In genomic region chr7:28301616-28302433, GRCm38 (mm10) we compare ENCODE assay signal across 9 mouse cellular contexts. TPM values are rescaled to one million over a fixed set of nuclear protein-coding genes. Genes with fewer than 3 reads are reported as not detected.
A peak's percentile ranks its signal among the peaks of the same experiment; 100 is the strongest.
DNase-seq lines count a peak whose midpoint lies in the region; ATAC-seq and TF ChIP-seq lines count a peak whose summit lies in the region.
"Had no signal": no experiment of that assay in that cellular context is flagged by ENCODE, and none has a peak within 500 bp of the region (broad histone marks: within the 10 kb centered on the region; RNA-seq: fewer than 3 reads in every experiment).

Gene Dll3, minus strand, starts transcription at chr7:28302238.

- peak within 1 kb of the TSS; percentile 54 for H3K4me2 ChIP-seq in embryonic facial prominence, embryonic 11.5 days (ENCODE audit: low read depth, low read length)
- H3K4me2 ChIP-seq in heart, postnatal 0 days (ENCODE audit: low read depth, low read length): peak within 1 kb of the TSS; percentile 49

- H3K4me3 ChIP-seq in ES-E14 (ENCODE audit: insufficient read depth in 1 of 2, low read depth in 1 of 2, low read length in 2 of 2, poor library complexity in 1 of 2, severe bottlenecking in 1 of 2): peak within 1 kb of the TSS; percentile 55
- peak within 1 kb of the TSS; percentile 28 for H3K4me3 ChIP-seq in embryonic facial prominence, embryonic 11.5 days (ENCODE audit: low read depth, low read length)
- peak within 1 kb of the TSS; percentile 25 for H3K4me3 ChIP-seq in heart, postnatal 0 days (ENCODE audit: low read depth, low read length)

- H3K4me1 ChIP-seq in ES-E14 (ENCODE audit: control insufficient read depth in 2 of 2, insufficient read depth in 2 of 2, low read length in 2 of 2, poor library complexity in 1 of 2): peaks cover 0 to 7% of the 10 kb centered on the region in 2 experiments; a peak in 2 of 4 replicates
- peaks cover 5% of the 10 kb centered on the region for H3K4me1 ChIP-seq in embryonic facial prominence, embryonic 11.5 days (ENCODE audit: control insufficient read depth, insufficient read depth, low read length)
- no peaks in the 10 kb centered on the region for H3K4me1 ChIP-seq in heart, postnatal 0 days (ENCODE audit: control insufficient read depth, insufficient read depth)

- H3K9me3 ChIP-seq in ES-E14 (ENCODE audit: control insufficient read depth, insufficient read depth, low read depth, low read length): no peaks in the 10 kb centered on the region
- no peaks in the 10 kb centered on the region for H3K9me3 ChIP-seq in embryonic facial prominence, embryonic 11.5 days (replicated peaks; ENCODE audit: control insufficient read depth, low read length)
- H3K9me3 ChIP-seq in heart, postnatal 0 days (replicated peaks; ENCODE audit: control insufficient read depth, low read length): no peaks in the 10 kb centered on the region

- peak; percentile 57 to 59 for DNase-seq in B cell, adult 2 months
- no peak for DNase-seq in ES-E14 (ENCODE audit: low read depth, low spot score)
- DNase-seq in embryonic facial prominence, embryonic 11.5 days (ENCODE audit: low spot score): peak; percentile 73
- peak; percentile 45 for DNase-seq in heart, postnatal 0 days (ENCODE audit: low spot score)
- peak; percentile 41 to 79 for DNase-seq in kidney, postnatal 36 days
- DNase-seq in lung, postnatal 25 days (ENCODE audit: low spot score): peak; percentile 32
- peak; percentile 33 for DNase-seq in right cerebral cortex, postnatal 25 days
- DNase-seq in frontal cortex, postnatal 25 days (ENCODE audit: low spot score in 2 of 2): no peak

- in situ Hi-C loops in ES-E14 (cut with MboI; ENCODE audit: low sequenced_read_pairs in 2 of 2, unreplicated experiment in 2 of 2): no loop called here

- TF ChIP-seq EP300 in heart, postnatal 0 days (IDR thresholded peaks at IDR 0.05; ENCODE audit: low read depth): no peak

- 1% methylated on average over 30 of the region's 30 CpGs for WGBS in embryonic facial prominence, embryonic 11.5 days
- WGBS in heart, postnatal 0 days: under 1% methylated on average over 30 of the region's 30 CpGs

- 0 out of 2 replicates have a peak within 1 kb of the TSS, but pooled peaks have one; percentile 9 for H3K27ac ChIP-seq in ES-E14 (ENCODE audit: insufficient read depth, low read depth, low read length, poor library complexity, severe bottlenecking)
- no peak within 1 kb of the TSS; the same call in 1 of the 2 replicates for H3K27ac ChIP-seq in embryonic facial prominence, embryonic 11.5 days (replicated peaks; ENCODE audit: low read depth, low read length)
- no peak within 1 kb of the TSS for H3K27ac ChIP-seq in heart, postnatal 0 days (ENCODE audit: low read depth)

- peaks cover 16% of the 10 kb centered on the region for H3K36me3 ChIP-seq in ES-E14 (ENCODE audit: control insufficient read depth, insufficient read depth, low read length, poor library complexity, severe bottlenecking)
- H3K36me3 ChIP-seq in embryonic facial prominence, embryonic 11.5 days (replicated peaks; ENCODE audit: control insufficient read depth, insufficient read depth, low read depth, low read length): peaks cover 7% of the 10 kb centered on the region
- peaks cover 22% of the 10 kb centered on the region for H3K36me3 ChIP-seq in heart, postnatal 0 days (replicated peaks; ENCODE audit: control insufficient read depth, insufficient read depth, low read length)

- TF ChIP-seq CTCF in heart, postnatal 0 days (IDR thresholded peaks at IDR 0.05; ENCODE audit: low read depth): peak; percentile 68

- peaks cover 42% of the 10 kb centered on the region for H3K27me3 ChIP-seq in embryonic facial prominence, embryonic 11.5 days (ENCODE audit: control insufficient read depth, insufficient read depth, low read length)
- H3K27me3 ChIP-seq in heart, postnatal 0 days (ENCODE audit: control insufficient read depth, insufficient read depth, low read length): peaks cover 49% of the 10 kb centered on the region

- peak within 1 kb of the TSS; percentile 65 for H3K9ac ChIP-seq in ES-E14 (ENCODE audit: insufficient read depth, low read depth, low read length, poor library complexity, severe bottlenecking)
- H3K9ac ChIP-seq in embryonic facial prominence, embryonic 11.5 days (replicated peaks; ENCODE audit: low read length): peak within 1 kb of the TSS; percentile 51
- H3K9ac ChIP-seq in heart, postnatal 0 days (replicated peaks; ENCODE audit: low read depth, low read length): no peak within 1 kb of the TSS

- ATAC-seq in embryonic facial prominence, embryonic 11.5 days (replicated peaks; ENCODE audit: insufficient number of reproducible peaks, low FRiP score, low TSS enrichment, low read depth): peak; percentile 49
- peak; percentile 62; the same call in 1 of the 2 replicates for ATAC-seq in heart, postnatal 0 days (ENCODE audit: insufficient read depth, low read depth)

TF ChIP-seq in ES-E14, 5 proteins besides CTCF, POLR2A, EP300 and RAD21:
- TF ChIP-seq ZNF384 (IDR thresholded peaks at IDR 0.05; ENCODE audit: low read depth, low read length): no peak
- no peak for TF ChIP-seq CHD2 (IDR thresholded peaks at IDR 0.05; ENCODE audit: low read depth, low read length)
- TF ChIP-seq HCFC1 (IDR thresholded peaks at IDR 0.05; ENCODE audit: borderline replicate concordance, insufficient read depth, low read length): no peak
- no peak for TF ChIP-seq ZC3H11A (IDR thresholded peaks at IDR 0.05; ENCODE audit: borderline replicate concordance, low read depth, low read length)

RNA-seq across cellular contexts. Expression of gene Dll3, which starts in this region (rescaled TPM):
- total RNA-seq in ES-E14 (2012; rRNA removed): 4.1 and 17.4 TPM in 2 replicates
- 9.9 and 11.8 TPM in 2 replicates for polyA plus RNA-seq in embryonic facial prominence, embryonic 11.5 days (2014; fragmentation: Nextera tagmentation; extraction: Ambion mirVana)
- total RNA-seq in heart, postnatal 0 days (2014; rRNA removed; ENCODE audit: low replicate concordance): not detected in 2 replicates
- not detected in 2 replicates for polyA plus RNA-seq in heart, postnatal 0 days (2015; fragmentation: Nextera tagmentation; extraction: Ambion mirVana)
- total RNA-seq: gastrocnemius, postnatal 4 days had no signal

Comparison
In these comparisons a context has a peak if more than half of its experiments do, and no peak if none do; other contexts are left out.
1. RNA of gene Dll3 (polyA plus RNA-seq): 9.9 to 11.8 TPM in embryonic facial prominence, embryonic 11.5 days; not detected in heart, postnatal 0 days; every median in the first group is over 10 times any median in the second.
2. Peak in DNase-seq, ATAC-seq, H3K4me3 ChIP-seq and H3K4me2 ChIP-seq in heart, postnatal 0 days; RNA of the gene not detected or under 1 TPM.
3. DNase-seq: peak in B cell, adult 2 months (2 of 2), embryonic facial prominence, embryonic 11.5 days (single experiment), kidney, postnatal 36 days (2 of 2), lung, postnatal 25 days (single experiment) and right cerebral cortex, postnatal 25 days (single experiment); none in ES-E14 (single experiment) and frontal cortex, postnatal 25 days (0 of 2).
4. Peak in every context shown above with its lines, with median percentiles within 50 percentile points of each other: H3K4me3 ChIP-seq.